Mouse (Mus musculus): Measurements from ENCODE around the gene Pld1.
"Not testable (repeated sequence)": the region's sequence is repeated elsewhere in the genome, so short reads cannot be mapped to it uniquely, and the experiment has no call there.

The Pld1 gene

DNA sequence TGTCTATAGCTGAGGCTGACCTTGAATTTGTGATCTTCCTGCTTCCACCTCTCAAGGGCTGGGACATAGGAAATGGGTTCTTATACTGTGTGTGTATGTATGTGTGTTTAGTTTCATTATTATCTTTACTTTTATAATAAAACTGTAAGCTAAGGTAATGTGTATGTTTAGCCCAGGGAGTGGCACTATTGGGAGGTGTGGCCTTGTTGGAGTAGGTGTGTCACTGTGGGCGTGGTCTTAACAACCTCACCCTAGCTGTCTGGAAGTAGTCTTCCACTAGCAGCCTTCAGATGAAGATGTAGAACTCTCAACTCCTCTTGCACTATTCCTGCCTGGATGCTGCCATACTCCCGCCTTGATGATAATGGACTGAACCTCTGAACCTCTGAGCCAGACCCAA, 6.9 kb downstream of the Pld1 start:
- not testable (repeated sequence) for DNase-seq

DNA sequence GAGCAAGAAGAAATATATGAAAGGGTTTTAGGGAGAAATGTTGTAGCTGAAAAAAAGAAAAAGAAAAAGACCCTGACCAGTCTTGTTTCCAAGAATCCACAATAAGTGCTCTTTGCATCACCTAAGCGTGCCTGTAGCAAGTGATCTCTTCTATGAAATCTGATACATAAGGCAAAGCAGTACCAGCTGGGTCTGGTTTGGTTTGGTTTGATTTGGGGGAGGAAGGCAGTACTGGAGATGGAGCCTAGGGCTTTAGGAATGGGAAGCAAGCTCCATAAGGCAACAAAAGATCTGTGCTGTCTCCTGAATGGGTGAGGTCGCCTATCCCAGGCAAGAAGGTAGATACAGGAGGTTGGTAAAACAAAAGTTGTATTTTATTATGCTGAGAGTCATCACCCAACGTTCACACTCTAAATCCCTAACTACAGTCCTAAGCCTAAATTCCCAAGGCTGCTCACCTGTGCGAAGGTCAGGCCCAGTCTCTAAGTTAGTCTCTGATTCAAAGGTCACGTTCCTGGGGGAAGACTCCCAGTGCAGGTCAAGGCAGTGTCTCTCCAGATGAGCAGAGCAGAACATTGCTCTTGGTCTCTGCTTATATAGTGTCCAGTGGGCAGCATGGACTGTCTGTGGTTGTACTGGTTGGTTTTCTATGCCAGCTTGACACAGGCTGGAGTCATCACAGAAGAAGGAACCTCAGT, 10.8 kb downstream of the Pld1 start:
- no peak for DNase-seq

DNA sequence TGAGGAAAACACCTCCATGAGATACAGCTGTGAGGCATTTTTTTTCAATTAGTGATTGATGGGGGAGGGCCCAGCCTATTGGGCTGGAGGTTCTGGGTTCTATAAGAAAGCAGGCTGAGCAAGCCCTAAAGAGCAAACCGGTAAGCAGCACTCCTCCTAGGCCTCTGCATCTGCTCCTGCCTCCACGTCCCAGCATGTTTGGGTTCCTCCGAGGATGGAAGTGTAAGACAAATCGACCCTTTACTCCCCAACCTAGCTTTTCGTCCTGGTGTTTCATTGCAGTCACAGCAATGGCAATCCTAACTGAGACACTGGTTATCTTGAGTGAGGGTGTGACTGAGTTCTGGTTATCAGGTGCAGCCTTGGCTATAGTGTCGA, 11.4 kb downstream of the Pld1 start:
- no peak for DNase-seq

DNA sequence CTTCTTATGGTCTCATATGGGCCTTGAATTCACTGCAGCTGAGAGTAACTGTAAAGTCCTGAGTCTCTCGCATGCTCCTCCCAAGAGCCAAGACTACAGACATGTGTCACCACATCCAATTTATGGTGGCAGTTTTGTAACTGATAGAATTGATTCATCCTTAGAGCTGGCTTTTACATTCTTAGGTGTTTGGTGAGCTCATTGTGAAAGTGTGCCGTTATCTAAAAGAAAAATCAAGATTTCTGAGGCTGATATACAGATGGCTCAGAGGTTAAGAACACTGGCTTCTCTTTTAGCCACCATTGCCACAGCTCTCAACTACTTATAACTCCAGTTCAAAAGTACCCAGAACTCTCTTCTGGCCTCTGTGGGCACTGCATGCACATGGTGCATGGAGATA, 12.2 kb downstream of the Pld1 start:
- no peak for DNase-seq

DNA sequence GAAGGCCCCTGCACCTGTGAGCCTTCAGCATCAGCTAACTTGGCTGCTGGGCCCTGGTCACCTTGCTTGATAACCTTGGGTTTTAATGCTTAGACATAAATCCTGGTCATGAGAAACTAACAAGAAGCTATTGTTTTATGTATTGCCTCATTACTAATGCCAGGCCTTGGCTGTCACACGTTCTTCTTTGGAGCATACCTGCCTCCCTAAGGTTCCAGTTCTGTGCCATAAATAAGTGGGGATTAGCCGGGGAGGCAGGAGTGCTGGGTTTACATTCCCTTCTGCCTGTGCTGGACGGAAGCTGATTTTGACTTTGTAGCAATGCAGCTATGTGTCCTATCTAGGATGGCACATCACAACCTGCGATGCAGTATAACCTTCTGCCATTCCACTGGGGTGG, 13.2 kb downstream of the Pld1 start:
- no peak for DNase-seq

DNA sequence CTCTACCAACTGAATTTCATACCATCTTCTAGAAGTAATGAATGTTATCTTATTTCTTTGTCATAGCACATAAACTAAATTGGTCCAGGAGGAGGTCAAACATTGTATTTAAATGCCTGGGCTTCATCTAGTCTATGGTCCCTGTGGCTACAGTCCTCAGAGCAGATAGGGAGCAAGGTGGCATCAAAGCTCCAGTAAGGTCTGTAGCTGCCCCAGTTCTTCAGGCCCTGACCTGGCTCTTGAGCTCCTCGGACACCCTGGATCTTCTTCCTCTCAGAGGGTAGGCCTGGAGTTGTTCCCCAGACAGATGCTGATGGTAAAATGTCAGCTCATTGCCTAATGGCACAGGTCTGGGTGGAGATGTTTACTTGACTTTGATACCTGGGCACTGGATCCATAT, 17.5 kb downstream of the Pld1 start:
- DNase-seq, result no peak

DNA sequence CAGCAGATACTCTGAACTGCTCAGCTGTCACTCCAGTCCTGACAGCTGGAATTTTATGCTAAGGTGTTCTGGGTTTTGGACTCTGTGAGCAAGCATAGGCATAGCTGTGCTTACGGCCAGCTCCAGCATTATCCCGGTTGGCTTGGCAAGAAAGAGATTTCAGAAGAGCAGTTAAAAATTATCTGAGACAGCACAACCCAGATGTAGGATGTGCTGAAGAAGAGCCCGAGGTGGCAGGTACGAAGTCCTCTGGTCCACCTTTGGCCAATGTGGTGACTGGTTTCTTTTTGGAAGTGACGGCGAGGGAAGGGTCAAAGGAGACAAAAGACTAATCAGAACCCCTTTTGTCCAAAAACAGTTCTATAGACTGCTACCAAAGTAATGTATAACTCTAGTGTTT, 20.7 kb downstream of the Pld1 start:
- DNase-seq, result no peak

DNA sequence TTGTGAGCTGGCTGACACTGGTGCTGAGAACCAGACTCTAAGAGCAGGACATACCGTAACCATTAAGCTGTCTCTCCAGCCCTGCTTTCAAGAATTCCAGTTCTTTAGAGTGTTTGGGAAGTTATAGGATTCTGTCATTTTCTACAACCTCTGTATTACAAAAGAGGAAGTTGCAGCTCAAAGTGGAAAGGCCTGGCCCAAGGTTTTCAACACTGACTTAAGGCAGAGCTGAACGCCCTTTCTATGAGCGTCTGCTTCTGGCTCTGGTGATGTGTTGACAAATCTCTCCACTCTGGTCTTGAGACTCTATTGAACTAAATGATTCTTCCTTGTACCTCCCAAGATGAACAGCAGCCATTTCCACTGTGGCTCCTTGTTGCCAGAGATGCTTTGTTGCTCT, 22.7 kb downstream of the Pld1 start:
- no peak for DNase-seq

DNA sequence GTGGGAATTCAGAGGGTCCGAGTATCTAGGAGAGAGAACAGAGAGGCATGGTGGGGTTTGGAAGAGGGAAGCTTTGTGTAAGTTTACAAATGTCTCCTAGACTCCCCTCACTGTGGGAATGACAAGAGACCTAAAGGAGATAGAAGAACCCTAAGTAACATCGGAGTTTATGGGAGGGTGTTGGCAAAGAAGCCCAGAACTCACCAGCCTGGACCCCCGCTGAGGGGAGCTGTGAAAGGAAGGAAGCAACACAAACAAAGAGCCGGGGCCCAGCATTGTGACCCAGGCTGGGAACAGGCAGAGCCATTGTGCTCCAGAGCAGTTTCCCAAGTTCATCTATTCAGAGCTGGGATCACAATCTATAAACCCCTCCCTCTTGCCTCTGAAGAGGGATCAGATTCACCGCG, 25.3 kb downstream of the Pld1 start:
- DNase-seq, result peak in 1 of 2 experiments; percentile 43

DNA sequence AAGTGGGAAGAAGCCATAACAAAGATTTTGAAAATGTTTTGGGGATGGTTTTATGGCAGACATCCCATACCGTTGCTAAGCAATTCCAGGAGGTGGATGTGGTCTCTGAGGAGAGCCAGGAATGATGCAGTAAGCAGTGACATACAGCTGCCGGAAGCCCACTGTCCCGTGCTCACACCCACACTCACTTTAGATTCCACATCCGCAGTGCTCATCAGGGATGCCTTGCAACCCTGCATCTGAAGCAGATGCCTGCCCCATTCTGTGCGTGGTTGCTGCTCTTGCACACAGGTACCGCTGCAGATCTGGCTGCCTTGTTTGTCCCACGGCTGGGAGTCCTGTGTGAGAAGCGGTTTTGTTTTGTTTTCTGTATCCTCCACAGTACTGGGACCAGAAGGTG, 30.2 kb downstream of the Pld1 start:
- DNase-seq, result no peak

DNA sequence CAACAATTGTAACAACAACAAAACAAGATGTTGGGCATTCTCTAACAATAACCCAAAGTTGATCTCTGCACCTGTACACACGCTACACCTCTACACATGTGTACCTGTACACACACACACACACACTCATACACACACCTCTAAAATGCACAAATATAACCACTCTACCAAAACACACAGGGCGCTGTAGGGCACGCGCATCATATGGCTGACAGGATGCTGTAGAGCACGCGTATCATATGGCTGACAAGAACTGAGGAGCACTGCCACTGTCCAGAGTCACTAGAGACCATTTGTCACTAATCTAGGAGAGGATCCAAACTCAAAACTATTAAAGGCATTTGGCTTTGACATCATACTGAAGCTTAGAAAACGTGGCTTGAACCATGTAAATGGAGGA, 35.4 kb downstream of the Pld1 start:
- no peak for DNase-seq

DNA sequence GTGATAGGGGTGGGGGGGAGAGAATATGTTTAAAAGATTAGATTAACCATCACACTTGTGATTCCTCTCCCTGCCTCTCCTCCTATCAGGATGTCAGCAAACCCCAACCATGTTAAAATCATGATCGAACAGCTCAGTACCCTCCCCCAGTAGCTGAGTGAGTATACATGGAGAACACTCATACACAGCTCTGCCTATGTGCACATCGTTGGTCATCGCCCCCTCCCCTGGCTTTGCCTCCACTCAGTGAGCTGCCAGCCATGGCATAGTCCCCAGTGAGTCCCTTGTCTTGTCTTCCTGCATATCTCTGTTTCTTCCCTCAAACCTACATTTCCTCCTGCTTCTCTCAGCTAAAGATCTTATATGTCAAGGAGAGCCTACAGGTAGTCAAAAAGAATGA, 36.5 kb downstream of the Pld1 start:
- DNase-seq, result no peak

DNA sequence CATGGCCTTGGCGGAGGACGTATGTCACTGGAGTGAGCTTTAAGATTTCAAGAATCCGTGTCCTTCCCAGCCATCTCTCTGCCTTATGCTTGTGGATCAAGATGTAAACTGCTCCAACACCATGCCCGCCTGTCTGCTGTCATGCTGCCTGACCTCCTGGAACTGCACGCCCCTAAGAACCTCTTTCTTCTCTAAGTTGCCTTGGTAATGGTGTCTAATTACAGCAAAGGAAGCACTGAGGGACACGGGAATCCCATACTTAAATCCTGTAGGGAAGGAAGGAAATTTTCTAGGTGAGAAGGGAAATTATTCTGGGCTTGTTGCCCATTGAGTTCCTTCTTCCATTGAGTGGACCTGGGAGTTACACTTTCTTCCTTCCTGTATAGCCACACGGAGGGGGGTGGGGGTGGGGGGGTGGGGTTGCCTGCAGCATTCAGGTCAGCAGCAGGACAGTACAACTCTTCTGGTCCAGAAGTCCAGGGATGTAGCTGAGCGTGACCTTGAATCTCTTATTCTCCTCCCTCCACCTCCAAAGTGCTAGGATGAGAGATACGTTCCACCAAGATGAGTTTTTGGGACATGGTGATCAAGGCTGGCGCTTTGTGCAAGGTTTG, 38.5 kb downstream of the Pld1 start:
- no peak for DNase-seq

DNA sequence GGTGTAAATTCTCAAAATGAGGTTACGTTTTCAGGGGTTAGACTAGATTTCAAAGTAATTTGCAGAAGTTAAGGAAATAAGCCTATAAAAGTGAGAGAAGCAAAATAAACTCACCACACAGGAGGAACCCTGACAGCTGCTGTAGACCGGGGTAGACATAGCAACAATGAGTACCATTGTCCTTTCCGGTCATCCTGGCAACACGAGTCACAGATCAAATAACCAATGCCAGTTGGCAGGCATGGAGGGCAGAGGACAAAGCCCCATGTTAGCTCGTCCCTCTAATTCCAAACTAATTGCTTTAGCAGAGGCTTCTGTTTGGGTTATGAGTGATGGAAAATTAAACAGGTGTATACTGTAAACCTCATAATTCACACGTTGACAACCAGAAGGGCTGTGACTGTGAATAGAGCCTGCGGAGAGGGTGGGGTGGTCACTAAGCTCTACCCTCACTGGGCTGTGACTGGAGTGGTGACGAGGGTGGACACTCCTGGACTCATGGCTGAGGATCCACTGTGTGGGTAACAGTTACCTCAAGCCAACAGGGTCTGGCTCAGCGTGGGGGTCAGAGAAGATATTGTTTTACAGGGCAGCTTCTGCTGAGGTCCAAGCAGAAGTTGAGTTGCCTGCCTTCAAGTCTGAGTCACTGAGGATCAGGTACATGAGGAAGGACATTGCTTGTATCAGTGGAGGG, 39.7 kb downstream of the Pld1 start:
- no peak for DNase-seq

DNA sequence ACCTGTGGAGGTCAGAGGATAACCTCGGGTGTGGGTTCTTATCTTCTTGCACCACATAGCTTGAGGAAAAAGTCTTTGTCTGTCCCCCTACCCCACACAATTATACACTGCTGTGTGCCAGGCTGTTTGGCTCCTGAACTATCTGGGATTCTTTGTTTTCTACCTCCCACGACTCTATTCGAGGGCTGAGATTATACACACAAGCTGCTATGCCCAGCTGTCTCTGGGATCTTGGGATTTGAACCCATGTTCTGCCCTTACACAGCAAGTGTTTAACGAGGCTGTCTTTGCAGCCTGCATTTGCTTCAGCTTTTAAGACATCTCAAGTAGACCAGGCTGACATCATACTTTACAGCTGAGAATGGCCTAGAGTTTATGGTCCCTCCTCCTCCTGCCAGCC, 43.1 kb downstream of the Pld1 start:
- no peak for DNase-seq

DNA sequence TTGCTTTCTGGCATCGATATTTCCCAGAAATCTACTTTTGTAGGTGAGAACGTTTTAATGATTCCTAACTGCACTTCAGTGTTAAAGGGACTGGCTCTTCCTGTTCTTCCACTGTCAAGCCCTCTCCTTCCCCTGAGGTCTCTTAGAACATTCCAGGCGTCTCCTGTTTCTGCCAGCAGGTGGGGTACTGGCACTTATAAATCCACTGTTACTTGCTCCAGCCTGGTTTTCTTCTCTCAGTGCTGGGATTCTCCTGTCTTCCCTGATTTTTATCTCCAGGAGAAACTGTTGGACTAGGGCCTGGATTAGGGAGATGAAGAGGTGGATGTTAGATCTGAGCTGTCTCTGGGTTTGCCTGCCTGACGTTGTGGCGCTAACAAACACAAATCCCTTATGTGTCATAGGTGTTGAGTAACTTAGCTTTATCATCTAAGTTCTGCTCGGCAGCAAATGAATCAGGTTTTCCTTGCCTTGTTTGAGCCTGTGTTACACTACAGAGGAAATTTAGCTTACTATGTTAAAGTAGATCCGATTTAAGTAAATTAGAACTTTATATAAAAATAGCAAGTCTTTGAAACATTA, 44.0 kb downstream of the Pld1 start:
- peak; percentile 75 to 84 for DNase-seq

DNA sequence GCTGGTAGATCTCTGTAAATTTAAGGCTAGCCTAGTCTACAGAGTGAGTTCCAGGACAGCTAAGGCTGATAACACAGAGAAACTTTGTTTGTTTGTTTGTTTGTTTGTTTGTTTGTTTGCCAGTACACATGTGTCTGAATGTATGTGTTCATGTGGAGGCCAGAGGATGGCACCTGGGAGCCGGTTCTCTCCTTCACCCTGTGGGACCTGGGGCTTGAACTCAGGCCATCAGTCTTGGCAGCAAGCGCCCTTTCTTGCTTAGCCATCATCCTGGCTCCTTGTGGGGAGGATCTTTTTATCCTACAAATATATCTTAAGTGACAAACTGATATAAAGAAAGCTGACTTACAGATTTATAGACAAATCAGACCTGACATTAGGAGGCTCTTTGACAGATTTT, 44.8 kb downstream of the Pld1 start:
- no peak for DNase-seq

DNA sequence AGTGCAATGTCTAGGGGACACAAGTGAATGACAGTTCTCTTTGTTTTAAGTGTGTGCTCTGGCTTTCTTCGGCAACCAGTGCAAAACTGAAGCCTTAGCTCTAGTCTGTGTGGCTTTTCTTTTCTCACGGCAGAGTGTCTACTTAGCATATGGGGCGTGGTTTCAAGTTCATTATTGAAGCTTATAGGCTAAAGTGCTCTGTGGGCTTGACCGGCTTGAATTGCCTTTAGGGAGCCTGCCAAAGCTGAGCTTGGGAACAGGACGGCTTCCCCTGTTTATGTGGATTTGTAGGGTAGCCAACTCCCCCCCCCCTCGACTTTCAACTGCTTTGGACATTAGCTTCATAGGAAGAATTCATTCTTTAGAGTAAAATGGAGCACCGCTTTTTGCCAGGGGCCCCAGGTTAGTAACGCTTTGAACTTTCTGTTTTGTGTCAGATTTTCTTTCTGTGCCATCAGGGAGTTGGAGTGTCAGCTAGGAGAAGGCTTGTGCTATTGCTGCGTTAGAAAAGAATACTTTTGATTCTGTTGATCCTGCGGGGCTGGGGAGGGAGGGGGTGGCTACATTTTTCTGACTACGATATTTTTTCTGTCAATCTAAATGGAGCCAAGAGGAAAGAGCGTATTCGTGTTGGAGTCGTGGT, 45.6 kb downstream of the Pld1 start:
- peak; percentile 76 to 85 for DNase-seq

DNA sequence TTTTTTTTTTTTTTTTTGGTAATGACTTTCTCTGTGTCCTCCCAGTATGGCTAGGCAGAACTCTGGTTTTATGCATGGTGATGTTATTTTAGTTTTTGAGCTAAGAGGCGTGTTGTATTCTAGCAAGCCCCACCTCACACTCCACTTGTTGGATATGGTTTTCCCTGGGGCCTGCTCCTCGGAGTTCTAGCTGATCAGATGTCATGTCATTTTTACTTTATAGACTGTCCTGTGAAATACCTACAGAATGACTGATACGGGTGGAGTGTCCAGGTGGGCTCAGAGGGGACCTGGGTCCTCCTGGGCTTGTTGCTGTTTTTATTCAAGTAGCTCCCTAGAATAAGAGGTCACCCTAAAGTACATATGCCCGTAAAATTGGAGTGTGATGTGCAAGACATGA, 46.1 kb downstream of the Pld1 start:
- DNase-seq, result no peak

DNA sequence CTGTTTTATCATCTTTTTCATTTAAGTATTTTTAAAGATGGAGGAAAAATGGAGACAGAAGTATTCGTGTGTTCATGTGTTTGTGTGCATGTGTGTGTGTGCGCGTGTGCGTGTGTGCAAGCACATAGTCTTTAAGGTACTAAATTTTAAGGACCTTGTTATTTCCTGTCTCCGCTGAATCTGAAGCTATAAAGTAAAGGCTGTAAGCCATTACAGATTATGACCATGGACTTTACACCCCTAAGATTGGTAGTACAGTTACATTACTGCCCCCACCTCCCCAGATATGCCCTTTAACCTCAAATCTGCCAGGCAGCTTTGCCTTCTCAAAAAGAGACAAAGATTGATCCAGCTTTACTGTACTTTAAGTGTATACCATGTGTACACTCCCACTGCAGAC, 46.8 kb downstream of the Pld1 start:
- DNase-seq, result no peak

DNA sequence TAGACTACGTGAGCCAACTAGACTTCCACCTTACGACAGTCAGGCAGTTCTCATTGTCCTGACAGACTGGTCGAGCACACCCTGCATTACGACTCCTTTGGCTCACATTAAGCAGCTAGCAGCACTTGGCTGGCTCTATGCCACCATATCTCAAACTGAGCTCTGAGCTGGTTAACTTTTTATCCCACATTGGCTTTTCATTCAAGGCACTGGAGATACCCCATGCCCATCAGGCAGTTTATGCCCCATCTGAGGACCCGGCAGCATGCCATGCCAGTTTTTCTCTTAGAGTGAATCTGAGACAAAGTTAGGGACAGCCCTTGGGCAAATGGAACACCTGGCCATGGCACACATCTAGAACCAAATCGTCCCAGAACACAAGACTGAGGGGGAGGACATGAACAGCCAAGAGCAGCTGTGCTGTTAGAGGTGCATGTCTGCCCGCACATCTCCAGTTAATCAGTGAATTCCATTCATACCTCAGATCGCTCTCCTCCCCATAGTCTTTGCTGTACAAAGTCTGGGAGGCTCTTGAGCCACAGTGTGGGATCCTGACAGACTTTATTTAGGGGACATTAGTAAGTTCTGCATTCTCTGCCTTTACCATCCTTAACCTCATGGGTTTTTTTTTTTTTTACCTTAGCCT, 49.5 kb downstream of the Pld1 start:
- DNase-seq, result peak in 1 of 2 experiments; percentile 29

DNA sequence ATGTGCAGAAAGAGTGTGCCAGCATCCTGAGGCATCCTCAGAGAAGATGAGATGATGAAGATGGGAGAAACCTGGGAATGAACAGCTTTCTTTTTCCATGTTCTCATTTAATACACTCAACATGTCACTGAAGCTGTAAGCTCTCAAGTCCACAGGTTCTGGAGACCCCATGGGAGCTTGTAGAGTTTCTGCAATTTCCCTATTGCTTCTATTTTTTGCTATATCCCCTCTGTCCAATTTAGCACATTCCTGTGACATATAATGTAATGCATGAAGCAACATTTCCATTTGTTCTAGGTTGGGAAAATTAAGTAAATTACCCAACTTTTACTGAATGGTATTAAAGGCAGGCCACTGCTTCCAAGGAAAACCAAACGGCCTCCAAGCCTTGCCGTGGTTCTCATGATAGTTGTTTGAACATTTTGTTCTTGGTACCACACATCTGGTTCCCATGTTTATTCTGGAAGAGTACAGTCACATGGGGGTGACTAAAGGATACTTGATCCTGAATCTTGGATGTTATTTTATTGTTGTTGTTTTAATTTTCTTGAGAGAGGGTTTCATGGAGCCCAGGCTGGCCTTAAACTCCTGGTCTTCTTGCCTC, 52.7 kb downstream of the Pld1 start:
- DNase-seq, result no peak
